Comparison of ENCODE assay signal across 8 mouse cellular contexts in genomic region chr3:103280241-103280761, GRCm38 (mm10). TPM values are rescaled to one million over a fixed set of nuclear protein-coding genes. Genes with fewer than 3 reads are reported as not detected.
DNase-seq lines count a peak whose midpoint lies in the region; ATAC-seq lines count a peak whose summit lies in the region.

No protein-coding gene starts in this region.

- H3K36me3 ChIP-seq in limb, embryonic 15.5 days, result peaks cover 6% of the 10 kb centered on the region; the same call in 1 of the 2 replicates
- H3K36me3 ChIP-seq in midbrain, embryonic 16.5 days (ENCODE audit: control insufficient read depth, insufficient read depth, low read length), result no peaks in the 10 kb centered on the region; the same call in 1 of the 2 replicates

- DNase-seq in heart, adult 11 months, result peak; percentile 95
- no peak for DNase-seq in heart, adult 8-10 months (ENCODE audit: low spot score)
- DNase-seq in embryo, embryonic 11 days, result peak; percentile 63
- peak; percentile 7 to 26 for DNase-seq in gastrocnemius, postnatal 36 days
- DNase-seq in kidney, adult 18-20 months, result peak; percentile 61
- peak; percentile 27 to 39 for DNase-seq in spleen, postnatal 14 days (ENCODE audit: low spot score in 2 of 2)

- peak overlapping the region; percentile 82 for H3K4me3 ChIP-seq in limb, embryonic 15.5 days
- peak overlapping the region; percentile 100 for H3K4me3 ChIP-seq in midbrain, embryonic 16.5 days (ENCODE audit: low read depth, low read length)

- intact Hi-C loops in gastrocnemius, postnatal 36 days (cut with DNase I), result no loop called here

- WGBS in limb, embryonic 15.5 days, result under 1% methylated on average over 35 of the region's 36 CpGs
- 0% methylated on average over 36 of the region's 36 CpGs for WGBS in midbrain, embryonic 16.5 days

- no peaks in the 10 kb centered on the region for H3K9me3 ChIP-seq in limb, embryonic 15.5 days
- no peaks in the 10 kb centered on the region for H3K9me3 ChIP-seq in midbrain, embryonic 16.5 days (replicated peaks; ENCODE audit: control insufficient read depth, low read length, poor library complexity, severe bottlenecking)

- H3K4me2 ChIP-seq in limb, embryonic 15.5 days, result peak overlapping the region; percentile 46
- H3K4me2 ChIP-seq in midbrain, embryonic 16.5 days (ENCODE audit: low read length), result peak overlapping the region; percentile 98

- H3K4me1 ChIP-seq in limb, embryonic 15.5 days, result peaks cover 7% of the 10 kb centered on the region
- peaks cover 19% of the 10 kb centered on the region for H3K4me1 ChIP-seq in midbrain, embryonic 16.5 days (ENCODE audit: control insufficient read depth, insufficient read depth, low read length)

- H3K9ac ChIP-seq in limb, embryonic 15.5 days, result peak overlapping the region; percentile 93
- peak overlapping the region; percentile 99 for H3K9ac ChIP-seq in midbrain, embryonic 16.5 days (ENCODE audit: low read depth, low read length)

- no peaks in the 10 kb centered on the region for H3K27me3 ChIP-seq in limb, embryonic 15.5 days
- H3K27me3 ChIP-seq in midbrain, embryonic 16.5 days (ENCODE audit: control insufficient read depth, insufficient read depth, low read depth, low read length), result no peaks in the 10 kb centered on the region

- peak overlapping the region; percentile 98 for H3K27ac ChIP-seq in limb, embryonic 15.5 days
- peak overlapping the region; percentile 100 for H3K27ac ChIP-seq in midbrain, embryonic 16.5 days (ENCODE audit: low read length)

- ATAC-seq in limb, embryonic 15.5 days (ENCODE audit: insufficient number of reproducible peaks, low FRiP score, low TSS enrichment, low read depth), result peak; percentile 42; the same call in 1 of the 2 replicates
- peak; percentile 77 for ATAC-seq in midbrain, embryonic 16.5 days

RNA-seq across cellular contexts. Expression of gene Trim33, which starts 1.2 kb away (rescaled TPM):
- total RNA-seq in heart, adult 8-10 months (2022), result 10 to 100 TPM; 14.7 to 15.9 (median 14.9) TPM
- total RNA-seq in gastrocnemius, postnatal 36 days (2021), result 1 to 10 TPM; 9.1 to 9.7 TPM
- polyA plus RNA-seq in limb, embryonic 15.5 days (2015; fragmentation: Nextera tagmentation; extraction: Ambion mirVana), result 15.3 and 20.3 TPM in 2 replicates
- polyA plus RNA-seq in midbrain, embryonic 16.5 days (2015; fragmentation: Nextera tagmentation; extraction: Ambion mirVana), result 32.0 and 32.4 TPM in 2 replicates
